Mouse (Mus musculus): ENCODE data around the gene Il1rap.

DNA sequence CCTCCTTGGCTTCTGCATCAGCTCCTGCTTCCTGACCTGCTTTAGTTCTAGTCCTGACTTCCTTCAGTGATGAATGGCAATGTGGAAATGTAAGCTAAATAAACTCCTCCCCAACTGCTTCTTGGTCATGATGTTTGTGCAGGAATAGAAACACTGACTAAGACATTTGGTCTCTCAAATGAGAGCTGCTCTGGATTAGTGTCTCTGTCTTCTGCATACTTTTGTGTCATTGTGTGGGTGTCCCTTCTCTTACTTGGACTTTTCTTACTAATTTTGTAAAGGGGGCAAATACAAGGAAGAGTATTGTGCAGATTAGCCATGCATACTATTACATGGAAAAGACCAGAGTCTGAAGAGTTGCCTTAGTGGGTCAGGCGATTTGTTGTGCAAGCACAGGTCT is 65.5 kb downstream of the Il1rap start:
- TF ChIP-seq POLR2A (IDR thresholded peaks at IDR 0.05; ENCODE audit: low read depth, low read length), result no peak
- no peak for TF ChIP-seq CTCF (IDR thresholded peaks at IDR 0.05; ENCODE audit: extremely low read depth, insufficient read length, insufficient replicate concordance, low read depth, low read length)

All from small intestine, adult 2 months (tissue).